Mouse (Mus musculus) left cerebral cortex, postnatal 25 days (tissue): ENCODE data around the gene Spdef. TPM values are rescaled to one million over a fixed set of nuclear protein-coding genes. Genes with fewer than 3 reads are reported as not detected.
A peak's percentile ranks its signal among the peaks of the same experiment; 100 is the strongest.

ENCODE experiments used
- DNase-seq, 2 experiments: peaks; one replicate each; pipeline ENCODE4 v3.0.0; 2022; ENCODE audit warnings: low spot score in 2 of 2, mixed read lengths in 1 of 2
- intact Hi-C: fragments of 180-260 bp; cut with DNase I; formaldehyde crosslinking; loops from one replicate; pipeline ENCODE4 v1.15.1; 2025
- total RNA-seq, 2 experiments: library from RNA; stranded (reverse); gene quantifications; 2 replicates each; pipeline ENCODE4 v1.2.3; 2021

The Spdef gene
- total RNA-seq: under 1 TPM in 1 of 2 experiments, not detected in 1; 0.21 TPM

GRCm38 (mm10) chr17:27728770-27729169, at the start of gene Spdef:
Spdef (minus strand) TSS chr17:27728955.
- DNase-seq: no peak
- intact Hi-C loops: no loop called here

- intact Hi-C loops: no loop called here
Observed at GRCm38 (mm10) chr17:27777823-27778222, 49.1 kb upstream of the Spdef start.

GRCm38 (mm10) chr17:27774198-27774597, 45.4 kb upstream of the Spdef start:
- peak in 1 of 2 experiments; percentile 30 for DNase-seq
- intact Hi-C loops: no loop called here

More at GRCm38 (mm10) chr17:27777823-27778222, 49.1 kb upstream of the Spdef start:
- no peak for DNase-seq

- peak in 1 of 2 experiments; percentile 78 for DNase-seq
Observed at GRCm38 (mm10) chr17:27771616-27772015, 42.9 kb upstream of the Spdef start.

GRCm38 (mm10) chr17:27768817-27769542, 40.2 kb upstream of the Spdef start:
- DNase-seq: peak; percentile 65 to 74
- intact Hi-C loops: loop anchor here (5.0 to 10.0 kb wide), 2 partner anchors 204 to 232 kb away; partner anchors contain the start of gene AI413582

More at GRCm38 (mm10) chr17:27771616-27772015, 42.9 kb upstream of the Spdef start:
- intact Hi-C loops: no loop called here

GRCm38 (mm10) chr17:27767543-27767942, 38.8 kb upstream of the Spdef start:
- intact Hi-C loops: loop anchor here (2.0 to 10.0 kb wide), 3 partner anchors 53 to 230 kb away; partner anchors contain the start of genes AI413582 and D17Wsu92e
- no peak for DNase-seq

- intact Hi-C loops: loop anchor here (2.0 to 10.0 kb wide), 3 partner anchors 54 to 230 kb away; partner anchors contain the start of genes AI413582 and D17Wsu92e
- peak in 1 of 2 experiments; percentile 77 for DNase-seq
Observed at GRCm38 (mm10) chr17:27767120-27767519, 38.4 kb upstream of the Spdef start.

GRCm38 (mm10) chr17:27765066-27765465, 36.3 kb upstream of the Spdef start:
- intact Hi-C loops: loop anchor here (5.0 to 10.0 kb wide), 2 partner anchors 200 to 228 kb away; partner anchors contain the start of gene AI413582
- DNase-seq: no peak

- DNase-seq: no peak
- intact Hi-C loops: loop anchor here (10.0 kb wide), 1 partner anchor 200 kb away; the partner anchor contains the start of gene AI413582
Observed at GRCm38 (mm10) chr17:27764453-27764852, 35.7 kb upstream of the Spdef start.

- DNase-seq: peak; percentile 56 to 85
- intact Hi-C loops: loop anchor here (10.0 kb wide), 1 partner anchor 198 kb away; the partner anchor contains the start of gene AI413582
Observed at GRCm38 (mm10) chr17:27762884-27763283, 34.1 kb upstream of the Spdef start.

GRCm38 (mm10) chr17:27761639-27762336, 33.0 kb upstream of the Spdef start:
- DNase-seq: peak; percentile 83 to 94
- intact Hi-C loops: loop anchor here (2.0 to 10.0 kb wide), 2 partner anchors 111 to 197 kb away; partner anchors contain the start of gene AI413582

GRCm38 (mm10) chr17:27760169-27760568, 31.4 kb upstream of the Spdef start:
- intact Hi-C loops: loop anchor here (2.0 to 10.0 kb wide), 2 partner anchors 109 to 195 kb away; partner anchors contain the start of gene AI413582
- no peak for DNase-seq

GRCm38 (mm10) chr17:27751314-27752202, 22.8 kb upstream of the Spdef start:
- intact Hi-C loops: no loop called here
- DNase-seq: peak; percentile 31 to 54

- DNase-seq: no peak
Observed at GRCm38 (mm10) chr17:27750451-27750942, 21.7 kb upstream of the Spdef start.

GRCm38 (mm10) chr17:27748123-27748522, 19.4 kb upstream of the Spdef start:
- intact Hi-C loops: no loop called here
- DNase-seq: no peak

More at GRCm38 (mm10) chr17:27750451-27750942, 21.7 kb upstream of the Spdef start:
- intact Hi-C loops: no loop called here

- intact Hi-C loops: no loop called here
- no peak for DNase-seq
Observed at GRCm38 (mm10) chr17:27746446-27746845, 17.7 kb upstream of the Spdef start.

- no peak for DNase-seq
- intact Hi-C loops: no loop called here
Observed at GRCm38 (mm10) chr17:27740961-27741360, 12.2 kb upstream of the Spdef start.

GRCm38 (mm10) chr17:27734344-27735073, 5.8 kb upstream of the Spdef start:
- DNase-seq: no peak
- intact Hi-C loops: no loop called here
